Mouse (Mus musculus) midbrain, embryonic 16.5 days (tissue): ENCODE measurements around the gene Phf20. TPM values are rescaled to one million over a fixed set of nuclear protein-coding genes. Genes with fewer than 3 reads are reported as not detected.

Experiments
- ATAC-seq: fragments of 200-750 bp; cut with Nextera tagmentation; 2 replicates; pipeline ENCODE4 v1.8.0; 2017; ENCODE audit warnings: moderate TSS enrichment
- H3K27ac ChIP-seq: fragments of 300-500 bp; sonication (generic); 2 replicates; pipeline ENCODE4 v1.5.1; 2014; ENCODE audit warnings: mild to moderate bottlenecking, low read length, mixed read lengths
- H3K27me3 ChIP-seq: fragments of 300-500 bp; sonication (generic); 2 replicates; pipeline ENCODE4 v1.6.1; 2014; ENCODE audit warnings: low read depth, low read length, mixed read lengths; ENCODE audit not compliant: control insufficient read depth, insufficient read depth
- H3K36me3 ChIP-seq: fragments of 300-500 bp; sonication (generic); 2 replicates; pipeline ENCODE4 v1.6.1; 2014; ENCODE audit warnings: mild to moderate bottlenecking, low read length, moderate library complexity, mixed read lengths; ENCODE audit not compliant: control insufficient read depth, insufficient read depth
- H3K4me1 ChIP-seq: fragments of 300-500 bp; sonication (generic); 2 replicates; pipeline ENCODE4 v1.6.1; 2014; ENCODE audit warnings: mild to moderate bottlenecking, low read length, mixed read lengths; ENCODE audit not compliant: control insufficient read depth, insufficient read depth
- H3K4me2 ChIP-seq: fragments of 300-500 bp; sonication (generic); 2 replicates; pipeline ENCODE4 v1.6.1; 2014; ENCODE audit warnings: mild to moderate bottlenecking, low read length, mixed read lengths
- H3K4me3 ChIP-seq: fragments of 300-500 bp; sonication (generic); 2 replicates; pipeline ENCODE4 v1.5.1; 2014; ENCODE audit warnings: low read depth, mild to moderate bottlenecking, low read length, moderate library complexity, mixed read lengths
- H3K9ac ChIP-seq: fragments of 300-500 bp; sonication (generic); 2 replicates; pipeline ENCODE4 v1.6.1; 2014; ENCODE audit warnings: low read depth, low read length, mixed read lengths
- H3K9me3 ChIP-seq: fragments of 300-500 bp; sonication (generic); replicated peaks from 2 replicates; pipeline ENCODE4 v1.6.1; 2014; ENCODE audit warnings: mild to moderate bottlenecking, low read length, mixed read lengths; ENCODE audit not compliant: control insufficient read depth, poor library complexity, severe bottlenecking
- WGBS: fragments of 180-500 bp; shearing (Covaris S2); extraction: QIAGEN DNeasy Blood & Tissue Kit; methylation state at CpG from one replicate; pipeline ENCODE4 v1.1.7; 2014; 5-methylcytosine and 5-hydroxymethylcytosine counted together
- microRNA-seq: library from miRNA; unstranded; fragments of <30 nt; microRNA quantifications from one replicate; pipeline ENCODE4, GENCODE M21; 2017
- polyA plus RNA-seq: library from polyadenylated mRNA; unstranded; fragments of >200 nt; fragmentation: Nextera tagmentation; extraction: Ambion mirVana; gene quantifications from 2 replicates; pipeline ENCODE4 v1.2.1, GENCODE M21; 2015

Gene Phf20
- polyA plus RNA-seq, 1 experiment from 2014 or later, result 132 TPM

- no peaks in the 10 kb centered on the region for H3K27me3 ChIP-seq
- H3K9ac ChIP-seq, result no peak overlapping the region
- no peaks in the 10 kb centered on the region for H3K4me1 ChIP-seq
- no peaks in the 10 kb centered on the region for H3K9me3 ChIP-seq
- WGBS, result 40% methylated on average over 7 of the region's 7 CpGs
- no peak overlapping the region for H3K4me3 ChIP-seq
- no peak overlapping the region for H3K27ac ChIP-seq
- no peak for ATAC-seq
- no peak overlapping the region for H3K4me2 ChIP-seq
- no peaks in the 10 kb centered on the region for H3K36me3 ChIP-seq
Observed at GRCm38 (mm10) chr2:156356031-156356430, 159.8 kb downstream of the Phf20 start.

Small RNAs within 50 kb of the gene (microRNA-seq; reads per million reads assigned to microRNA genes)
- gene Gm22759, result not detected

Other genes with a start within 250 kb of the Phf20 start
- 13.3 and 13.7 TPM in 2 replicates for gene Cep250, start 240.0 kb upstream of the Phf20 start, polyA plus RNA-seq
- gene 6430550D23Rik, start 188.5 kb upstream of the Phf20 start, polyA plus RNA-seq, result 1.2 and 1.3 TPM in 2 replicates
- gene Ergic3, start 188.4 kb upstream of the Phf20 start, polyA plus RNA-seq, result 407 and 448 TPM in 2 replicates
- 0.30 TPM in 1 of 2 replicates, not detected in the other for gene Fer1l4, start 143.5 kb upstream of the Phf20 start, polyA plus RNA-seq
- gene Spag4, start 131.3 kb upstream of the Phf20 start, polyA plus RNA-seq, result 7.2 and 7.8 TPM in 2 replicates
- 23.2 and 25.8 TPM in 2 replicates for gene Cpne1, start 84.5 kb upstream of the Phf20 start, polyA plus RNA-seq
- gene Rbm12, start 84.5 kb upstream of the Phf20 start, polyA plus RNA-seq, result 26.2 and 30.1 TPM in 2 replicates
- gene Gm28036, start 69.4 kb upstream of the Phf20 start, polyA plus RNA-seq, result 21.8 and 22.3 TPM in 2 replicates
- 381 and 383 TPM in 2 replicates for gene Romo1, start 52.4 kb upstream of the Phf20 start, polyA plus RNA-seq
- 35.3 and 37.6 TPM in 2 replicates for gene Nfs1, start 52.3 kb upstream of the Phf20 start, polyA plus RNA-seq
- gene Rbm39, start 16.2 kb upstream of the Phf20 start, polyA plus RNA-seq, result 406 and 441 TPM in 2 replicates
- 5.9 and 7.0 TPM in 2 replicates for gene Cnbd2, start 115.8 kb downstream of the Phf20 start, polyA plus RNA-seq
- gene Scand1, start 116.2 kb downstream of the Phf20 start, polyA plus RNA-seq, result 79.3 and 82.1 TPM in 2 replicates
- 18.5 and 19.4 TPM in 2 replicates for gene Epb41l1, start 224.4 kb downstream of the Phf20 start, polyA plus RNA-seq